Mouse (Mus musculus) hindbrain, embryonic 13.5 days (tissue): ENCODE measurements around the gene Fzr1. TPM values are rescaled to one million over a fixed set of nuclear protein-coding genes. Genes with fewer than 3 reads are reported as not detected.
A peak's percentile ranks its signal among the peaks of the same experiment; 100 is the strongest.

Experiments
- ATAC-seq: fragments of 200-750 bp; cut with Nextera tagmentation; 2 replicates; pipeline ENCODE4 v1.8.0; 2017; ENCODE audit warnings: moderate TSS enrichment; ENCODE audit not compliant: low FRiP score
- H3K27ac ChIP-seq: fragments of 300-500 bp; sonication (generic); 2 replicates; pipeline ENCODE4 v1.5.1; 2015; ENCODE audit warnings: inconsistent platforms, mild to moderate bottlenecking, moderate library complexity
- H3K27me3 ChIP-seq: fragments of 300-500 bp; sonication (generic); 2 replicates; pipeline ENCODE4 v1.6.1; 2015; ENCODE audit warnings: mild to moderate bottlenecking, inconsistent platforms
- H3K36me3 ChIP-seq: fragments of 300-500 bp; sonication (generic); 2 replicates; pipeline ENCODE4 v1.6.1; 2015; ENCODE audit warnings: mild to moderate bottlenecking, inconsistent platforms
- H3K4me1 ChIP-seq: fragments of 300-500 bp; sonication (generic); replicated peaks from 2 replicates; pipeline ENCODE4 v1.6.1; 2015; ENCODE audit warnings: inconsistent platforms
- H3K4me2 ChIP-seq: fragments of 300-500 bp; sonication (generic); 2 replicates; pipeline ENCODE4 v1.6.1; 2015; ENCODE audit warnings: inconsistent platforms, mild to moderate bottlenecking, moderate library complexity
- H3K4me3 ChIP-seq: fragments of 300-500 bp; sonication (generic); 2 replicates; pipeline ENCODE4 v1.5.1; 2015; ENCODE audit warnings: mild to moderate bottlenecking, inconsistent platforms
- H3K9ac ChIP-seq: fragments of 300-500 bp; sonication (generic); 2 replicates; pipeline ENCODE4 v1.6.1; 2015; ENCODE audit warnings: mild to moderate bottlenecking, inconsistent platforms
- H3K9me3 ChIP-seq: fragments of 300-500 bp; sonication (generic); 2 replicates; pipeline ENCODE4 v1.6.1; 2016; ENCODE audit warnings: inconsistent platforms
- WGBS: fragments of 180-500 bp; shearing (Covaris S2); methylation state at CpG from one replicate; pipeline ENCODE4 v1.1.7; 2015; 5-methylcytosine and 5-hydroxymethylcytosine counted together
- polyA plus RNA-seq: library from polyadenylated mRNA; unstranded; fragments of >200 nt; fragmentation: Nextera tagmentation; extraction: Ambion mirVana; gene quantifications from 2 replicates; pipeline ENCODE4 v1.2.1, GENCODE M21; 2015

Fzr1 gene
- polyA plus RNA-seq, 1 experiment from 2014 or later: 121 TPM

DNA sequence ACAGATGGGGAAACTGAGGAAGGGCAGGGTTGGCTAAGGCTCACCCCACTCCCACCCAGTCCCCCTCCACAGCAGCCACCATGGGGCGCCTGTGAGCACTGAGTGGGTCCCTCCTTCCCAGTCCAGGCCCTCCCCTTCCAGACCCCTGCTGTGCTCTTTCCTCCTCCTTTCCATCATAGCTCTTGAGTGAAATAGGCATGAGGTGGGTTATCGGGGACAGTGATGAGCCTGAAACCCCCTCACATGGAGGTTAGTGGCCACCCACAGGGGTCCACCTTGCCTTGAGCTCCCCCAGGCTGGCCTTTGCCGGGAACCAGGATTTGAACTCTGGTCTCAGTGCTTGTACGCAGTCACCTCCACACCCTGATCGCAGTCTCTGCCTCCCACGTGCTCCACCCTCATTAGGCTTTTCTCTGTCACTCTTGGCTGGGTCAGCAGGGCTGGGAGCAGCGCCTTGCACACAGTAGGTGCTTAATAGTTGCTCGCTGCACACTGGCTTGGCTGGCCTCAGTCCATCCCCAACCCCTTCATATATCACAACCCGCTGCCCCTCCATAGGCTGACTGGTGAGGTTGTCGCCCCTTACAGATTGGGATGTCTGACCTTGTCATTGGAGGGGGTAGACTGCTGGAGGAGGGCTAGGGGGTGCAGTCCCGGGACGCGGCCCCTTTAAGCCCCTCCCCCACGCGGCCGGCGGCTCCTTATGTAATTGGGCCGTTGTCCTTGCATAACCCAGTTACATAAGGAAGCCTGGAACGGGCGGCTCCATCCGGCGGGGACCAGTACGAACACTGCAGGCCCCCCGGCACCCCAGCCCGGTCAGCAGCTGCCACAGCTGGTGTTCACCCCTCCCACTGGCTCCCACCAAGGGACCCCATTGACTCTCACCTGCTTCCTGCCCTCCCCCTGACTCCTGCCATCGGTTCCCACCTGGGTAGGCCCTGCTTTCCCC, 35.3 kb upstream of the Fzr1 start:
- H3K27ac ChIP-seq: no peak overlapping the region
- no peak overlapping the region for H3K4me3 ChIP-seq
- H3K4me2 ChIP-seq: peak overlapping the region; percentile 36
- H3K9ac ChIP-seq: peak overlapping the region; percentile 56; the same call in 1 of the 2 replicates
- H3K4me1 ChIP-seq: peaks cover 99% of the 10 kb centered on the region
- no peak for ATAC-seq
- peaks cover 15% of the 10 kb centered on the region for H3K27me3 ChIP-seq
- H3K36me3 ChIP-seq: peaks cover 11% of the 10 kb centered on the region
- WGBS: 24% methylated on average over 26 of the region's 26 CpGs
- H3K9me3 ChIP-seq: no peaks in the 10 kb centered on the region

DNA sequence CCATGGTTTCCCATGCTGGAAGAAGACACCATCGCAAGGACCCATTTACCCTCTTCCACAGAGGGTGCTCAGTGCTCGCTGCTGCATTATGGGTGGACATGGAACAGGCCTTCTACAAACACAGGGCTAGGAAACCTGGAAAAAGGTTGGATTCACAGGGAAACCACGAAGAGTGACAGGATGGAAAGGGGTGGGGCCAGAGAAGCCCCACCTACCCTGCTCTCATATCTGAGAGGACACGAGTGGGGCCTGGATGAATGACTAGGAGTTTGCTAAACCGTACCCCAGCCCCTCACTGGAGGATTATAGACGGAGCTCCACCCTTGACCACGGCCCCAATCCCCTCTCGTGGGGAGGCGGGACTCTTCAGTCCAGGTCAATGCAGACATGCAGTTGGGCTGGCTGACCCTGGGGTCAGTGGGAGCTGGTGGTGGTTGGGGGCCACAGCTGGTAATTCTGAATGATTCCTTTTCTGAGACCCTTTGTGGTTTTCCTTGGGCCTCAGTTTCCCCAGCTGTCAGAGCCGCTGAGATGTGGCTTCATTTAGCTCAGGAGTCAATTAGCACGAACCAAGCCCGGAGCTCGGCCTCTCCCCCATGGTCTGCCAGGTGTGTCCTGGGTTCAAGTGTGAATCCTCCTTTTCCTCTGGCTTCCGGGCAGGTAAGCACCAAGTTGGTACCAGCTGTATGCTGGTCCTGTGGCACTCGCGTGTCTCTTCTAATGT, 34.4 kb upstream of the Fzr1 start:
- Histone ChIP-seq H3K4me1 (peaks cover 99% of the 10 kb centered on the region), H3K4me3 (no peak overlapping the region), H3K36me3 (peaks cover 19% of the 10 kb centered on the region), H3K27me3 (peaks cover 21% of the 10 kb centered on the region), H3K4me2 (no peak overlapping the region), H3K27ac (peak overlapping the region; percentile 77), H3K9me3 (no peaks in the 10 kb centered on the region), H3K9ac (no peak overlapping the region)
- ATAC-seq: no peak
- WGBS: 79% methylated on average over 16 of the region's 16 CpGs

DNA sequence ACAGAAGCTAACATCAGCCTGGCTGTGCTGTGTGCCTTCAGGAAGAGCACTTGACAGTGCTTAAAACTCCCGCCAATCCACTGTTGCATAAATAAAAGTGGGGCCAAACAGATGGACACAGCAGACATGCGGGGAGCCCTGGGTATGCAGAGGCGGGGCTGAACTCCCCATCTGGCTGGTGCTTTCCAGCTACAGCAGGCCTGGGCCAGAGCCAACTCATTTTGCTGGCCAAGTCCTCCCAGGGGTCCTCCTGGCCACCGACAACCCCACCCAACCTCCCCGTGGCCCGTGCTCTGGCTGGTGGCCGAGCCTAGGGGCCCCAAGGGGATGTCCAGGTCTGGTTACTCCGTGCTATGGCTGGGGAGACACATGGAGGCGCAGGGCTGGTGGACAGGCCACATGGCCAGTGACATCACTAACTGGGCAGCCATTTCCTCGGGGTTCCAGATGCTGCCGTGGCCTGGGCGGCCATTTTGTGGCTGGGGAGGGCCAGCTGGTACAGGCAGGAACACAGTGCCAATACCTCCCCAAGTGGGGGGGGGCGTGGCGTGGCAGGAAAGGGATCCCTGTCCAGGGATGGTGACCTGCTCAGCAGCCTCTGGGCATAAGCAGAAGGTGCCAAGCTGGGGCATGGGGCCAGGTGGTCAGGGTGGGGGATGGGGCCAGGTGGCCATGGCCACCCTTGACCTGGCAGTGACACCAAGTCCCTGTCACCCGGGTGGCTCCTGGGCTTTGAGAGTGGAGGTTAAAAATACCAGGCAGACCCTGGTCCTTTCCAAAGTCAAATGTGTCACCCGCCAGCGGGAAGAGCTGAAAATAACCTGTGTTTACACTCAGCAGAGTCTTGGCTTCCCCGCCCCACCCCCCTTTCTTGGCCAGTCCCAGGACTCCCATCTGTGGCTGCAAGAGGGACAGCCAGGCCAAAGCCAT, 33.4 kb upstream of the Fzr1 start:
- peak overlapping the region; percentile 10; the same call in 1 of the 2 replicates for H3K9ac ChIP-seq
- peaks cover 99% of the 10 kb centered on the region for H3K4me1 ChIP-seq

DNA sequence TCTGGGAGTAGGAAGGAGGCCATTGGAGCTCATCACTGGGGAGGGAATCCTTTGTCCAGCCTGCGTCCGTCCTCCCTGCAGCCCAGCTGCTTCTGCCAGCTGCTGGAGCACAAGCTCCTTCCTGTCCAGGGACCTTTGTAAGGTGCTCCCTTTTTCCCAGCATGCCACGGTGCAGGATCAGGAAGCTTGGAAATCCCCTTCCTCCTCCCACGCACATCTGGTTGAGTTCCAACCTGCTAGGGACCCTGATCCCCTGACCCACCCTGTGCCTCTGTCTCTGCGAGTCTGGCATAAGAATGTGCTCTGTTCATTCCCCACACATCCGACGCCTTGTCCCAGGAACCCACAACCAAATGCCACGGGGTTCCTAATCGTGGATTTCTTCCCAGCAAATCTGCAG, 32.7 kb upstream of the Fzr1 start:
- Histone ChIP-seq H3K27me3 (peaks cover 34% of the 10 kb centered on the region), H3K4me2 (no peak overlapping the region), H3K9ac (no peak overlapping the region), H3K36me3 (peaks cover 36% of the 10 kb centered on the region), H3K9me3 (no peaks in the 10 kb centered on the region), H3K27ac (peak overlapping the region; percentile 77), H3K4me1 (peaks cover 99% of the 10 kb centered on the region), H3K4me3 (no peak overlapping the region)
- no peak for ATAC-seq
- 74% methylated on average over 9 of the region's 9 CpGs for WGBS

More for the DNA sequence above, 33.4 kb upstream of the Fzr1 start:
- H3K27ac ChIP-seq: peak overlapping the region; percentile 77
- H3K4me2 ChIP-seq: peak overlapping the region; percentile 13; the same call in 1 of the 2 replicates
- WGBS: 55% methylated on average over 18 of the region's 18 CpGs
- H3K9me3 ChIP-seq: no peaks in the 10 kb centered on the region
- peaks cover 26% of the 10 kb centered on the region for H3K27me3 ChIP-seq
- ATAC-seq: 0 out of 2 replicates have a peak, but pooled peaks have one; percentile 4
- H3K36me3 ChIP-seq: peaks cover 28% of the 10 kb centered on the region
- no peak overlapping the region for H3K4me3 ChIP-seq

DNA sequence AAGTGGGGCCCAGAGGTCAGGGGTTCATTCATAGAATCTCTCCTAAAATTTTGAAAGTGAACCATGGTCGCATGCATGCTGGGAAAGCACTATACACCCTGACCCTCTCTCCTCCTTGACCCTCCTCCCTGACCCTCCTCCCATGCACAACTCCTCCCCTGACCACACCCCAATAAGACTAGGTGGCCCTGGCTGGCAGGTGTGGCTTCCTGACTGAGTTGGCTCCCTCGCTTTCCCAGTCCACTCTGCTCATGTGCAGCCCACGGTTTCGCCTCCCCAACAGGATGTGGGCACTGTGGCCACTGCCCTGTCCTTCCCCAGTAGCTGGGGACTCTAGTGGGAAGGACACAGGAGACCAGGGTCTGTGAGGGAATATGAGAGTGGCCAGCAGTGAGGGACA, 32.0 kb upstream of the Fzr1 start:
- Histone ChIP-seq H3K4me3 (no peak overlapping the region), H3K9ac (no peak overlapping the region; the same call in 1 of the 2 replicates), H3K4me1 (peaks cover 94% of the 10 kb centered on the region), H3K27ac (peak overlapping the region; percentile 77), H3K4me2 (no peak overlapping the region), H3K36me3 (peaks cover 42% of the 10 kb centered on the region), H3K27me3 (peaks cover 40% of the 10 kb centered on the region), H3K9me3 (no peaks in the 10 kb centered on the region)
- WGBS: 72% methylated on average over 4 of the region's 4 CpGs
- no peak for ATAC-seq

DNA sequence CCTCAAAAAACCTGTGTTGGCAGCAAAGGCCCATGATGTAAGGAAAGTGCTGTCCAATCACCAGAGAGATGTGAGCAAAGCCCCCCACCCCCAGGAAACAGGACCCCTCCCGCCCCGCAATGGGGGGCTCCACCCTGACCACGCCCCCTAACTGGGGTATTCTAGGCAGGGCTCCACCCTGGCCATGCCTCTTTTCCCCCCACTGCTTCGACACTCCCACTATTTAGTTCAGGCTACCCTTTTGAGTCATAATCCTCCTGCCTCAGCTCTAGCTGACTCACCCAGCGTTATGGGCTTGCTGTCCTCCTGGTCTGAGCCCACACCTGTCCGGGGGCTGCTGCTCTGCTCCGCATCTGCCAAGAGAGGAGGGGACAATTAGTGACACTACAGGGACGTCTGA, 31.0 kb upstream of the Fzr1 start:
- peaks cover 50% of the 10 kb centered on the region for H3K36me3 ChIP-seq

DNA sequence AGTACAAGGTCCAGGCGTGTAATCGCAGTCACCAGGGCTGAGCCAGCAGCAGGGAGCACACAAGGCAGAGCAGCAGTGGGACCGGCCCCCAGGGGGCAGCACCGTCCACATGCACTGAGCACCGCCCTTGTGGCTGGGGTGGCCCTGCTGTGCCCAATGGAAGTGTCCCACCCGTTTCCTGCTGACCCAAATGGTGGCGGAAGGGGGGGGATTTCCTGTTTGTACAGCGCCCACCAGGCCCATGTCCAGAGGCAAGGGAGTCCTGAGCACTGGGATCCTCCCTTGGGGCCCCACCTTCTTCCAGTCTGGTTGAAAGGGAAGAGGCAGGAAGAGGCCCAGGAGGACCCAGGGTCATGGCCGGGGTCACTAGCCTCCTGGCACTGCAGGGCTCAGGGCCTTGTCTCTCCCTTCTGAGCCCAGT, 30.6 kb upstream of the Fzr1 start:
- Histone ChIP-seq H3K4me3 (no peak overlapping the region), H3K36me3 (peaks cover 50% of the 10 kb centered on the region), H3K9ac (no peak overlapping the region), H3K4me2 (no peak overlapping the region), H3K4me1 (peaks cover 86% of the 10 kb centered on the region), H3K27ac (peak overlapping the region; percentile 9; the same call in 1 of the 2 replicates), H3K27me3 (peaks cover 47% of the 10 kb centered on the region), H3K9me3 (no peaks in the 10 kb centered on the region)
- 14% methylated on average over 9 of the region's 9 CpGs for WGBS
- no peak for ATAC-seq

More for the DNA sequence above, 31.0 kb upstream of the Fzr1 start:
- H3K4me1 ChIP-seq: peaks cover 88% of the 10 kb centered on the region
- no peaks in the 10 kb centered on the region for H3K9me3 ChIP-seq
- WGBS: 13% methylated on average over 8 of the region's 8 CpGs
- H3K9ac ChIP-seq: no peak overlapping the region
- H3K27me3 ChIP-seq: peaks cover 47% of the 10 kb centered on the region
- H3K4me3 ChIP-seq: no peak overlapping the region
- H3K4me2 ChIP-seq: 0 out of 2 replicates have a peak overlapping the region, but pooled peaks have one; percentile 4
- no peak overlapping the region for H3K27ac ChIP-seq
- ATAC-seq: no peak

DNA sequence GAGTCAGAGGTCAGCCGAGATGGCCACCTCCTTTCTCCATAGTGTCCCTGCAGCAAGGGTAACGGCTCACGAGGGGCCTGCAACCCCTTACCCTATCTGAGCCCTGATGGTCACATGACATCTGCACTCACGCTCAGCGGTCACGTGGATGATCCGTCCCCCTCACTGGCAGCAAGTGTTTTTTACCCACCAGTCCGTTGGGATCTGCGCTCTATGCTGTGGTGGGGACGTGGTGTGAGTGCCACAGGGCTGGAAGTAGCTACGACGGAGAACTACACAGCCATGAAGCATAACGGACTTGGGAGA, 30.1 kb upstream of the Fzr1 start:
- Histone ChIP-seq H3K9ac (no peak overlapping the region), H3K4me3 (no peak overlapping the region), H3K27ac (peak overlapping the region; percentile 9; the same call in 1 of the 2 replicates), H3K4me2 (no peak overlapping the region), H3K36me3 (peaks cover 52% of the 10 kb centered on the region), H3K9me3 (no peaks in the 10 kb centered on the region), H3K27me3 (peaks cover 47% of the 10 kb centered on the region), H3K4me1 (peaks cover 85% of the 10 kb centered on the region)
- no peak for ATAC-seq
- WGBS: 45% methylated on average over 13 of the region's 13 CpGs

DNA sequence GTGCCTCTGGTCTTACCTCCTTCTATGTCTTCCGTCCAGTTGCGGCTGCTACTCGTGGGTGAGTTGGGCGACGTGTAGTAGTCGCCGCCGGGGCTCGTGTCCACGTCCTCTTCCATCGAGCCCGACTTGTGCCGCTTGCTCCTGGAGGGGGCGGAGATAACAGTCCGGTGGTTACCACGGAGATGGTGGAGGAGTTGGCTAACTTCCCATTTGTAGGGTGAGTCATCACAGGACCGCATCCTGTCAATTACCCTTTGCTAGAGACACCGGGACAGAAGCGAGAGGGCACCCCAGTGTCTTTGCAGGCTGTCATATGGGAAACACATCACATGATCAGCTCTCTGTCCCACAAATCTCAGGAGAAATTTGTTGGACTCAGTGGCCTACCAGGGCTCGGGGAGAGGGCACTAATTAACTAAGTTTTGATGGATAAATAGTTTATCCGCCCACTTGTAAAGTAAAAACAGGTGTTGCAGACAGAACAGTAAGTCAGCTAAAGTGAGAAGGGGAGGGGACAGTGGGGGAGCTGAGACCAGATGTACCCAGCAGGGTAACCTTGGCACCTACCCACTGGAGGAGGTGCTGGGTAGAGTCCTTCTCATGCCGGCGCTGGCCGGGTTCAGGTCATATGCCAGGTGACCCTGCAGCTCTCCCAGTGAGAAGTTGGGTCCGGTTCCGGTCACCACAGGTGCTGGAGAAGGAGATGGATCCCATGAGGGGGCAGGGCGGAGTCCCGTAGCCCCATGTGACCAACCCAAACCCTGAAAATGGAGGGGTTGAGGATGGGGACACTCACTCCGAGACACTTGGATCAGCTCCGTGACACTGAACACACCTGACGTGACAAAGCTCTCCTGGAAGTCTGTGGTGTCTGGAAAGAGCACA, 29.5 kb upstream of the Fzr1 start:
- Histone ChIP-seq H3K9ac (peak overlapping the region; percentile 53; the same call in 1 of the 2 replicates), H3K4me2 (peak overlapping the region; percentile 45), H3K27ac (peak overlapping the region; percentile 35; the same call in 1 of the 2 replicates), H3K4me1 (peaks cover 86% of the 10 kb centered on the region), H3K9me3 (no peaks in the 10 kb centered on the region), H3K4me3 (peak overlapping the region; percentile 25), H3K36me3 (peaks cover 54% of the 10 kb centered on the region), H3K27me3 (peaks cover 47% of the 10 kb centered on the region)
- no peak for ATAC-seq
- 20% methylated on average over 31 of the region's 31 CpGs for WGBS

DNA sequence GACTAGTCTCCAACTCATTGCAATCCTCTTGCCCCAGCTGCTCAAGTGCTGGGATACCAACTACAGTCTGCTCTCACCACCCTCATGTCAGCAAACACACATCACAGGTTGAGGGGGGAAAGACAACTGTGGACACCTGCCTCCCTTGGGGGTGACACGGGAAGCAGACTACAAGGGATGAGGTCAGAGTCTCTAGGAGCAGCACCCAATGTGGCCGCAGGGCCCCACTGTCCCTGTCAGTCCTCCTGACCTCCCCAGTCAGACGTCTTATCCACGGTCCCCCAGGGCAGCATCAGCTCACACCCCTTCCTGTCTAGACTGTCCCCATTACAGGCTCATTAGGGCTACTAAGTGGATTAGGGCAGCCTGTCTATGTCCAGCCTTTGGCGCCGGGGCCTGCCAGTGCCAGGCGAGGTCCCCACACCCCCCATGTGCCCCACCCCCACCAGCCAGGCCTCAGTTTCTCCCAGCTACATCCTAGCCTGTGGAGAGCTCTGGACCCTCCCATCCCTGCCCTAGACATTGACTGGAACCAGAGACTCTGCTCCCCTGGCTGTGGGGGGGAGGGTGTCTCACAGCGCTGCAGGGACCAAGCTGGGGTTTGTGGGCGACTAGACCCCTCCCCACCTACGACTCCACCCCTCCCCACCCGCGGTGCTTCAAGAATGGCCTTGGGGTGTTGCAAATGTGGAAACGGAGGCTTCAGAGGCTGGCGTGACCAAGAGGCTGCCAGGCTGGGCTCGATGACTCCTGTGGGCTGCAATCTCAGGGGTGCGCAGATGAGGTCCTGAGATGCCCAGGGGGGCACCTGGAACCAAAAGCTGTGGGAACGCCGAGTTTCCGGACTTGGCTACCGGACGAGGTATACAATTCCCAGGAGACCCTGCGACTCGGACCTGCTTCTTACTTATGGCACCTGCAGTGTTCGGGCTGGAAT, 28.5 kb upstream of the Fzr1 start:
- H3K9me3 ChIP-seq: no peaks in the 10 kb centered on the region
- peak overlapping the region; percentile 45 for H3K4me2 ChIP-seq
- peak overlapping the region; percentile 53; the same call in 1 of the 2 replicates for H3K9ac ChIP-seq
- H3K36me3 ChIP-seq: peaks cover 47% of the 10 kb centered on the region
- peak overlapping the region; percentile 35; the same call in 1 of the 2 replicates for H3K27ac ChIP-seq
- peaks cover 86% of the 10 kb centered on the region for H3K4me1 ChIP-seq
- ATAC-seq: no peak
- 24% methylated on average over 24 of the region's 24 CpGs for WGBS
- peak overlapping the region; percentile 25 for H3K4me3 ChIP-seq
- peaks cover 47% of the 10 kb centered on the region for H3K27me3 ChIP-seq
